Mouse (Mus musculus) thymus, adult 2 months (tissue): ENCODE data around the gene Gm11146.

Experiments
- CTCF ChIP-seq: fragments of 200-500 bp; IDR thresholded peaks from 2 replicates; pipeline ENCODE4 v1.5.1; 2012; ENCODE audit warnings: mild to moderate bottlenecking, control low read depth, low read length, moderate library complexity, borderline replicate concordance; ENCODE audit not compliant: control insufficient read depth, poor library complexity, insufficient read depth; ENCODE audit errors: extremely low read depth
- POLR2A ChIP-seq: fragments of 200-500 bp; IDR thresholded peaks from 2 replicates; pipeline ENCODE4 v1.6.1; 2012; ENCODE audit warnings: mild to moderate bottlenecking, low read length, control low read depth, moderate library complexity; ENCODE audit not compliant: control insufficient read depth, poor library complexity, insufficient read depth; ENCODE audit errors: extremely low read depth

DNA sequence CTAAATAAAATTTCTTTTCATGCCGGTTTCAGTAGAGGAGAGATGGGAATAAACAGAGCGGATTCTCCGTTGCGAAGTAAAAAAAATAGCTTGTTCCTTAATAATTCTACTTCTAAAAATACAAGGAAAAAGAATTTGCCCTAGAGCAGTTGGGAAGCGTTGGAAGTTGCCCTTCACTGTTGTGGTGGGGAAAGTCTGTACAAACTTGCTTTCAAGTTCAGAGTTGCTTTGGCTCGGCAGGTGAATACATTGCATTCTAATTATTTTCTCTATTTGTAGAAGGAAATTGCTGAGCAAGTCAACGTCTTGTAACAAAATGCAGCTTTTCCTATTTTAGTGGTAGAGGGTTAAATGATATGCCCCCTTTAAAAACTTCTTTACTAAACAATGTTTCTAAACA lies 6.2 kb downstream of the Gm11146 start:
- no peak for TF ChIP-seq POLR2A
- no peak for TF ChIP-seq CTCF
